10 mouse cellular contexts compared by ENCODE assay signal in genomic region chr7:140058528-140058927, GRCm38 (mm10). TPM values are rescaled to one million over a fixed set of nuclear protein-coding genes. Genes with fewer than 3 reads are reported as not detected.
DNase-seq lines count a peak whose midpoint lies in the region; ATAC-seq and TF ChIP-seq lines count a peak whose summit lies in the region.
"Had no signal": no experiment of that assay in that cellular context is flagged by ENCODE, and none has a peak within 500 bp of the region (broad histone marks: within the 10 kb centered on the region; RNA-seq: fewer than 3 reads in every experiment).

No protein-coding gene starts in this region.

- WGBS in heart, embryonic 10.5 days: 25% methylated on average over 7 of the region's 7 CpGs
- WGBS in neural tube, embryonic 11.5 days: 8% methylated on average over 7 of the region's 7 CpGs
- 22% methylated on average over 7 of the region's 7 CpGs for WGBS in limb, embryonic 14.5 days
- 36% methylated on average over 7 of the region's 7 CpGs for WGBS in stomach, postnatal 0 days

- no peaks in the 10 kb centered on the region for H3K9me3 ChIP-seq in heart, embryonic 10.5 days
- no peaks in the 10 kb centered on the region for H3K9me3 ChIP-seq in neural tube, embryonic 11.5 days (ENCODE audit: control insufficient read depth, low read length)
- no peaks in the 10 kb centered on the region for H3K9me3 ChIP-seq in limb, embryonic 14.5 days (ENCODE audit: control insufficient read depth, low read length)
- H3K9me3 ChIP-seq in stomach, postnatal 0 days (ENCODE audit: control insufficient read depth, low read length): no peaks in the 10 kb centered on the region

- H3K27me3 ChIP-seq in heart, embryonic 10.5 days (ENCODE audit: insufficient read depth, poor library complexity, severe bottlenecking): peaks cover 100% of the 10 kb centered on the region
- H3K27me3 ChIP-seq in neural tube, embryonic 11.5 days (ENCODE audit: control insufficient read depth, insufficient read depth, low read length): 0 out of 2 replicates have a peak, but pooled peaks cover 5% of the 10 kb centered on the region
- H3K27me3 ChIP-seq in limb, embryonic 14.5 days (ENCODE audit: control insufficient read depth, insufficient read depth, low read length): peaks cover 71% of the 10 kb centered on the region
- peaks cover 9% of the 10 kb centered on the region; the same call in 1 of the 2 replicates for H3K27me3 ChIP-seq in stomach, postnatal 0 days (ENCODE audit: control insufficient read depth, insufficient read depth, low read length)

- TF ChIP-seq EP300 in stomach, postnatal 0 days (optimal IDR thresholded peaks at IDR 0.05): no peak

- H3K9ac ChIP-seq in neural tube, embryonic 11.5 days (ENCODE audit: low read length): peak overlapping the region; percentile 62
- peak overlapping the region; percentile 61 for H3K9ac ChIP-seq in limb, embryonic 14.5 days (ENCODE audit: low read depth, low read length, severe bottlenecking)
- peak overlapping the region; percentile 43; the same call in 1 of the 2 replicates for H3K9ac ChIP-seq in stomach, postnatal 0 days (ENCODE audit: low read length)

- DNase-seq in heart, embryonic 10.5 days (ENCODE audit: low spot score): no peak
- DNase-seq in heart, adult 11 months: no peak
- DNase-seq in neural tube, embryonic 11.5 days (ENCODE audit: low spot score): no peak
- no peak for DNase-seq in neural tube, embryonic 10.5 days (ENCODE audit: extremely low spot score, low spot score)
- no peak for DNase-seq in limb, embryonic 14.5 days (ENCODE audit: low spot score)
- DNase-seq in stomach, postnatal 0 days (ENCODE audit: low spot score): no peak
- DNase-seq in spleen, postnatal 4 days (ENCODE audit: low spot score in 2 of 2): no peak
- no peak for DNase-seq in left cerebral cortex, adult 11 months (ENCODE audit: low spot score)
- DNase-seq: cerebellum, postnatal 36 days had no signal

- no peak for TF ChIP-seq POLR2A in limb, embryonic 14.5 days (IDR thresholded peaks at IDR 0.05; ENCODE audit: borderline replicate concordance, extremely low read depth, insufficient read depth, insufficient read length)

- H3K27ac ChIP-seq in heart, embryonic 10.5 days: peak overlapping the region; percentile 67; the same call in 1 of the 2 replicates
- peak overlapping the region; percentile 98 for H3K27ac ChIP-seq in neural tube, embryonic 11.5 days (ENCODE audit: low read depth, low read length)
- no peak overlapping the region for H3K27ac ChIP-seq in limb, embryonic 14.5 days (replicated peaks; ENCODE audit: low read depth, low read length)
- no peak overlapping the region for H3K27ac ChIP-seq in stomach, postnatal 0 days (replicated peaks)

- H3K4me1 ChIP-seq in heart, embryonic 10.5 days: peaks cover 19% of the 10 kb centered on the region
- peaks cover 46% of the 10 kb centered on the region for H3K4me1 ChIP-seq in neural tube, embryonic 11.5 days (ENCODE audit: control insufficient read depth, insufficient read depth, low read length)
- H3K4me1 ChIP-seq in limb, embryonic 14.5 days (ENCODE audit: control insufficient read depth, insufficient read depth, low read length): 0 out of 2 replicates have a peak, but pooled peaks cover 14% of the 10 kb centered on the region
- no peaks in the 10 kb centered on the region; the same call in 1 of the 2 replicates for H3K4me1 ChIP-seq in stomach, postnatal 0 days (replicated peaks; ENCODE audit: control insufficient read depth, insufficient read depth)

- no peaks in the 10 kb centered on the region for H3K36me3 ChIP-seq in heart, embryonic 10.5 days
- no peaks in the 10 kb centered on the region for H3K36me3 ChIP-seq in neural tube, embryonic 11.5 days (ENCODE audit: control insufficient read depth, insufficient read depth, low read length)
- no peaks in the 10 kb centered on the region for H3K36me3 ChIP-seq in limb, embryonic 14.5 days (ENCODE audit: control insufficient read depth, insufficient read depth, low read length)
- H3K36me3 ChIP-seq in stomach, postnatal 0 days (ENCODE audit: control insufficient read depth, insufficient read depth, low read length): no peaks in the 10 kb centered on the region

- H3K4me2 ChIP-seq in neural tube, embryonic 11.5 days (ENCODE audit: low read depth): peak overlapping the region; percentile 67
- peak overlapping the region; percentile 86 for H3K4me2 ChIP-seq in limb, embryonic 14.5 days (replicated peaks; ENCODE audit: low read depth, low read length, severe bottlenecking)
- peak overlapping the region; percentile 62 for H3K4me2 ChIP-seq in stomach, postnatal 0 days (replicated peaks; ENCODE audit: low read depth)

- peak overlapping the region; percentile 63 for H3K4me3 ChIP-seq in heart, embryonic 10.5 days
- H3K4me3 ChIP-seq in neural tube, embryonic 11.5 days (ENCODE audit: low read depth, low read length): peak overlapping the region; percentile 34
- peak overlapping the region; percentile 48 for H3K4me3 ChIP-seq in limb, embryonic 14.5 days (replicated peaks; ENCODE audit: low read length)
- peak overlapping the region; percentile 36 for H3K4me3 ChIP-seq in stomach, postnatal 0 days (ENCODE audit: low read depth, low read length)

- no peak for ATAC-seq in neural tube, embryonic 11.5 days (ENCODE audit: insufficient read depth, low FRiP score, low TSS enrichment)
- ATAC-seq in limb, embryonic 14.5 days (ENCODE audit: low FRiP score, low read depth): no peak
- ATAC-seq in stomach, postnatal 0 days (ENCODE audit: low FRiP score, low TSS enrichment): no peak

- no peak for TF ChIP-seq CTCF in stomach, postnatal 0 days (IDR thresholded peaks at IDR 0.05; ENCODE audit: low read depth)

RNA-seq across cellular contexts. Expression of gene Msx3, which starts 9.6 kb away (rescaled TPM):
- not detected in 2 replicates for polyA plus RNA-seq in heart, embryonic 10.5 days (2016; fragmentation: Nextera tagmentation; extraction: Ambion mirVana)
- polyA plus RNA-seq in neural tube, embryonic 11.5 days (2014; fragmentation: Nextera tagmentation; extraction: Ambion mirVana): 93.7 and 103 TPM in 2 replicates
- not detected in 2 replicates for polyA plus RNA-seq in limb, embryonic 14.5 days (2012; rRNA removed)
- not detected in 2 replicates for polyA plus RNA-seq in limb, embryonic 14.5 days (2014; fragmentation: Nextera tagmentation; extraction: Ambion mirVana)
- 0.04 TPM in 1 of 2 replicates, not detected in the other for polyA plus RNA-seq in stomach, postnatal 0 days (2015; fragmentation: Nextera tagmentation; extraction: Ambion mirVana)
- polyA plus RNA-seq: kidney, adult 2 months had no signal

RNA-seq across cellular contexts. Expression of gene Tubgcp2, which starts 22.1 kb away (rescaled TPM):
- polyA plus RNA-seq in heart, embryonic 10.5 days (2016; fragmentation: Nextera tagmentation; extraction: Ambion mirVana): 50.8 and 55.4 TPM in 2 replicates
- 73.9 and 83.4 TPM in 2 replicates for polyA plus RNA-seq in neural tube, embryonic 11.5 days (2014; fragmentation: Nextera tagmentation; extraction: Ambion mirVana)
- polyA plus RNA-seq in limb, embryonic 14.5 days (2012; rRNA removed): 69.1 and 76.7 TPM in 2 replicates
- 58.8 and 66.2 TPM in 2 replicates for polyA plus RNA-seq in limb, embryonic 14.5 days (2014; fragmentation: Nextera tagmentation; extraction: Ambion mirVana)
- polyA plus RNA-seq in stomach, postnatal 0 days (2015; fragmentation: Nextera tagmentation; extraction: Ambion mirVana): 17.7 and 20.1 TPM in 2 replicates

RNA-seq across cellular contexts. Expression of gene Zfp511, which starts 22.3 kb away (rescaled TPM):
- 36.8 and 36.9 TPM in 2 replicates for polyA plus RNA-seq in heart, embryonic 10.5 days (2016; fragmentation: Nextera tagmentation; extraction: Ambion mirVana)
- polyA plus RNA-seq in neural tube, embryonic 11.5 days (2014; fragmentation: Nextera tagmentation; extraction: Ambion mirVana): 39.6 and 47.7 TPM in 2 replicates
- polyA plus RNA-seq in limb, embryonic 14.5 days (2012; rRNA removed): 58.3 and 75.1 TPM in 2 replicates
- 37.2 and 41.1 TPM in 2 replicates for polyA plus RNA-seq in limb, embryonic 14.5 days (2014; fragmentation: Nextera tagmentation; extraction: Ambion mirVana)
- polyA plus RNA-seq in stomach, postnatal 0 days (2015; fragmentation: Nextera tagmentation; extraction: Ambion mirVana): 19.7 and 20.7 TPM in 2 replicates

RNA-seq across cellular contexts. Expression of gene Caly, which starts 23.8 kb away (rescaled TPM):
- 0.30 and 0.45 TPM in 2 replicates for polyA plus RNA-seq in heart, embryonic 10.5 days (2016; fragmentation: Nextera tagmentation; extraction: Ambion mirVana)
- 9.4 and 11.4 TPM in 2 replicates for polyA plus RNA-seq in neural tube, embryonic 11.5 days (2014; fragmentation: Nextera tagmentation; extraction: Ambion mirVana)
- 0.46 and 0.65 TPM in 2 replicates for polyA plus RNA-seq in limb, embryonic 14.5 days (2012; rRNA removed)
- polyA plus RNA-seq in limb, embryonic 14.5 days (2014; fragmentation: Nextera tagmentation; extraction: Ambion mirVana): 0.69 and 0.77 TPM in 2 replicates
- 4.5 and 5.6 TPM in 2 replicates for polyA plus RNA-seq in stomach, postnatal 0 days (2015; fragmentation: Nextera tagmentation; extraction: Ambion mirVana)

RNA-seq across cellular contexts. Expression of gene Prap1, which starts 34.7 kb away (rescaled TPM):
- polyA plus RNA-seq in heart, embryonic 10.5 days (2016; fragmentation: Nextera tagmentation; extraction: Ambion mirVana): not detected in 2 replicates
- polyA plus RNA-seq in neural tube, embryonic 11.5 days (2014; fragmentation: Nextera tagmentation; extraction: Ambion mirVana): not detected in 2 replicates
- polyA plus RNA-seq in limb, embryonic 14.5 days (2012; rRNA removed): 0.80 and 13.6 TPM in 2 replicates
- polyA plus RNA-seq in limb, embryonic 14.5 days (2014; fragmentation: Nextera tagmentation; extraction: Ambion mirVana): 0.33 TPM in 1 of 2 replicates, not detected in the other
- polyA plus RNA-seq in stomach, postnatal 0 days (2015; fragmentation: Nextera tagmentation; extraction: Ambion mirVana): 24.4 and 45.2 TPM in 2 replicates

Comparison
In these comparisons a context has a peak if more than half of its experiments do, and no peak if none do; other contexts are left out.
1. H3K27ac ChIP-seq: peak in heart, embryonic 10.5 days (single experiment) and neural tube, embryonic 11.5 days (single experiment); none in limb, embryonic 14.5 days (single experiment) and stomach, postnatal 0 days (single experiment).
2. RNA of gene Msx3, which starts 9.6 kb away (polyA plus RNA-seq): 93.7 to 103 TPM in neural tube, embryonic 11.5 days; not detected in limb, embryonic 14.5 days, 0.04 TPM in stomach, postnatal 0 days and not detected in heart, embryonic 10.5 days; every median in the first group is over 10 times any median in the second.
3. Peak in every context shown above with its lines, with median percentiles within 50 percentile points of each other: H3K4me3 ChIP-seq, H3K4me2 ChIP-seq and H3K9ac ChIP-seq.